Mouse (Mus musculus) kidney, embryonic 16.5 days (tissue): Measurements from ENCODE around the gene Rhox4f. TPM values are rescaled to one million over a fixed set of nuclear protein-coding genes. Genes with fewer than 3 reads are reported as not detected.
"Not testable (repeated sequence)": the region's sequence is repeated elsewhere in the genome, so short reads cannot be mapped to it uniquely, and the experiment has no call there.

ENCODE experiments used
- ATAC-seq: fragments of 200-750 bp; cut with Nextera tagmentation; 2 replicates; pipeline ENCODE4 v1.8.0; 2017; ENCODE audit warnings: moderate TSS enrichment; ENCODE audit not compliant: low FRiP score, low TSS enrichment
- H3K27ac ChIP-seq: fragments of 300-500 bp; sonication (generic); 2 replicates; pipeline ENCODE4 v1.5.1; 2014; ENCODE audit warnings: low read length
- H3K27me3 ChIP-seq: fragments of 300-500 bp; sonication (generic); 2 replicates; pipeline ENCODE4 v1.6.1; 2014; ENCODE audit warnings: low read length, control low read depth, mixed read lengths; ENCODE audit not compliant: insufficient read depth
- H3K36me3 ChIP-seq: fragments of 300-500 bp; sonication (generic); 2 replicates; pipeline ENCODE4 v1.6.1; 2014; ENCODE audit warnings: low read length, control low read depth, mixed read lengths; ENCODE audit not compliant: insufficient read depth
- H3K4me1 ChIP-seq: fragments of 300-500 bp; sonication (generic); 2 replicates; pipeline ENCODE4 v1.6.1; 2014; ENCODE audit warnings: low read length, control low read depth, mixed read lengths; ENCODE audit not compliant: insufficient read depth
- H3K4me2 ChIP-seq: fragments of 300-500 bp; sonication (generic); replicated peaks from 2 replicates; pipeline ENCODE4 v1.6.1; 2014; ENCODE audit warnings: low read depth, low read length
- H3K4me3 ChIP-seq: fragments of 300-500 bp; sonication (generic); 2 replicates; pipeline ENCODE4 v1.5.1; 2014; ENCODE audit warnings: mild to moderate bottlenecking, low read length
- H3K9ac ChIP-seq: fragments of 300-500 bp; sonication (generic); replicated peaks from 2 replicates; pipeline ENCODE4 v1.6.1; 2014; ENCODE audit warnings: low read length
- H3K9me3 ChIP-seq: fragments of 300-500 bp; sonication (generic); 2 replicates; pipeline ENCODE4 v1.6.1; 2016; ENCODE audit warnings: low read length, control low read depth
- WGBS: fragments of 180-500 bp; shearing (Covaris S2); extraction: QIAGEN DNeasy Blood & Tissue Kit; methylation state at CpG from one replicate; pipeline ENCODE4 v1.1.7; 2014; 5-methylcytosine and 5-hydroxymethylcytosine counted together
- polyA plus RNA-seq: library from polyadenylated mRNA; unstranded; fragments of >200 nt; fragmentation: Nextera tagmentation; extraction: Ambion mirVana; gene quantifications from 2 replicates; pipeline ENCODE4 v1.2.1, GENCODE M21; 2015

Rhox4f gene
- polyA plus RNA-seq = not detected in 2 replicates

GRCm38 (mm10) chrX:37607604-37608003, at the start of gene Rhox4f:
Rhox4f (minus strand) TSS chrX:37607704.
- H3K27ac ChIP-seq, H3K4me2 ChIP-seq, H3K36me3 ChIP-seq, H3K4me3 ChIP-seq, ATAC-seq, H3K27me3 ChIP-seq, H3K9me3 ChIP-seq, H3K4me1 ChIP-seq, H3K9ac ChIP-seq: not testable (repeated sequence)
- WGBS = 95% methylated on average over 15 of the region's 19 CpGs

- not testable (repeated sequence) for H3K36me3 ChIP-seq, H3K27ac ChIP-seq, H3K27me3 ChIP-seq, H3K4me3 ChIP-seq, H3K9me3 ChIP-seq, H3K4me2 ChIP-seq, H3K4me1 ChIP-seq, ATAC-seq, H3K9ac ChIP-seq
- WGBS = 94% methylated on average over 16 of the region's 20 CpGs
These were observed 43.7 kb upstream of the Rhox4f start, which contains the start of gene Rhox4g for GRCm38 (mm10) chrX:37651227-37651626. Rhox4g (minus strand) TSS chrX:37651327.

- not testable (repeated sequence) for H3K36me3 ChIP-seq, H3K4me2 ChIP-seq, H3K9me3 ChIP-seq, H3K27me3 ChIP-seq, H3K4me3 ChIP-seq, H3K9ac ChIP-seq, ATAC-seq, H3K4me1 ChIP-seq, H3K27ac ChIP-seq
- 86% methylated on average over 6 of the region's 6 CpGs for WGBS
These were observed 35.9 kb upstream of the Rhox4f start, which contains the start of gene Rhox2g for GRCm38 (mm10) chrX:37643370-37643769. Rhox2g (minus strand) TSS chrX:37643470.

GRCm38 (mm10) chrX:37628512-37628911, 21.0 kb upstream of the Rhox4f start, which contains the start of gene Rhox3g:
Rhox3g (minus strand) TSS chrX:37628612.
- not testable (repeated sequence) for H3K36me3 ChIP-seq, ATAC-seq, H3K9me3 ChIP-seq, H3K27ac ChIP-seq, H3K4me1 ChIP-seq, H3K4me2 ChIP-seq, H3K9ac ChIP-seq, H3K27me3 ChIP-seq, H3K4me3 ChIP-seq
- WGBS = 91% methylated on average over 2 of the region's 2 CpGs

- not testable (repeated sequence) for ATAC-seq, H3K4me2 ChIP-seq, H3K9ac ChIP-seq, H3K27ac ChIP-seq, H3K9me3 ChIP-seq, H3K36me3 ChIP-seq, H3K27me3 ChIP-seq, H3K4me1 ChIP-seq, H3K4me3 ChIP-seq
These were observed 26.8 kb downstream of the Rhox4f start, which contains the start of gene Rhox3f for GRCm38 (mm10) chrX:37580692-37581091. Rhox3f (plus strand) TSS chrX:37580992.

- ATAC-seq, H3K4me3 ChIP-seq, H3K4me1 ChIP-seq, H3K27me3 ChIP-seq, H3K9ac ChIP-seq, H3K9me3 ChIP-seq, H3K4me2 ChIP-seq, H3K27ac ChIP-seq, H3K36me3 ChIP-seq: not testable (repeated sequence)
- WGBS = 25% methylated on average over 2 of the region's 2 CpGs
These were observed 34.9 kb downstream of the Rhox4f start for GRCm38 (mm10) chrX:37572638-37573037.

GRCm38 (mm10) chrX:37571105-37571504, 36.4 kb downstream of the Rhox4f start, which contains the start of gene Rhox2f:
Rhox2f (plus strand) TSS chrX:37571405.
- not testable (repeated sequence) for H3K27ac ChIP-seq, H3K9me3 ChIP-seq, H3K36me3 ChIP-seq, ATAC-seq, H3K4me2 ChIP-seq, H3K4me1 ChIP-seq, H3K9ac ChIP-seq, H3K27me3 ChIP-seq, H3K4me3 ChIP-seq
- 97% methylated on average over 6 of the region's 8 CpGs for WGBS

GRCm38 (mm10) chrX:37557112-37557511, 50.4 kb downstream of the Rhox4f start, which contains the start of gene Rhox4e:
Rhox4e (plus strand) TSS chrX:37557412.
- 83% methylated on average over 9 of the region's 18 CpGs for WGBS
- H3K4me3 ChIP-seq, H3K27ac ChIP-seq, H3K27me3 ChIP-seq, H3K36me3 ChIP-seq, ATAC-seq, H3K4me2 ChIP-seq, H3K9ac ChIP-seq, H3K4me1 ChIP-seq, H3K9me3 ChIP-seq: not testable (repeated sequence)

Other genes with a start within 250 kb of the Rhox4f start
- gene Rhox3a2, start 227.7 kb downstream of the Rhox4f start, polyA plus RNA-seq = not detected in 2 replicates
- not detected in 2 replicates for gene Rhox4a2, start 216.9 kb downstream of the Rhox4f start, polyA plus RNA-seq
- not detected in 2 replicates for gene Rhox2b, start 195.6 kb downstream of the Rhox4f start, polyA plus RNA-seq
- gene Rhox4b, start 175.2 kb downstream of the Rhox4f start, polyA plus RNA-seq = not detected in 2 replicates
- gene Rhox2c, start 154.0 kb downstream of the Rhox4f start, polyA plus RNA-seq = not detected in 2 replicates
- gene Rhox3c, start 149.1 kb downstream of the Rhox4f start, polyA plus RNA-seq = not detected in 2 replicates
- gene Rhox4c, start 127.4 kb downstream of the Rhox4f start, polyA plus RNA-seq = not detected in 2 replicates
- not detected in 2 replicates for gene Rhox2d, start 114.3 kb downstream of the Rhox4f start, polyA plus RNA-seq
- gene Rhox4d, start 93.3 kb downstream of the Rhox4f start, polyA plus RNA-seq = not detected in 2 replicates
- not detected in 2 replicates for gene Rhox2e, start 77.3 kb downstream of the Rhox4f start, polyA plus RNA-seq
- not detected in 2 replicates for gene Rhox3e, start 65.7 kb downstream of the Rhox4f start, polyA plus RNA-seq
- not detected in 2 replicates for gene Rhox4e, start 50.3 kb downstream of the Rhox4f start, polyA plus RNA-seq
- not detected in 2 replicates for gene Rhox2f, start 36.3 kb downstream of the Rhox4f start, polyA plus RNA-seq
- gene Rhox3f, start 26.7 kb downstream of the Rhox4f start, polyA plus RNA-seq = not detected in 2 replicates
- gene Rhox3g, start 20.9 kb upstream of the Rhox4f start, polyA plus RNA-seq = not detected in 2 replicates
- not detected in 2 replicates for gene Rhox2g, start 35.8 kb upstream of the Rhox4f start, polyA plus RNA-seq
- gene Rhox4g, start 43.6 kb upstream of the Rhox4f start, polyA plus RNA-seq = not detected in 2 replicates
- not detected in 2 replicates for gene Rhox3h, start 61.1 kb upstream of the Rhox4f start, polyA plus RNA-seq
- not detected in 2 replicates for gene Rhox2h, start 65.6 kb upstream of the Rhox4f start, polyA plus RNA-seq
- gene Rhox5, start 197.1 kb upstream of the Rhox4f start, polyA plus RNA-seq = 0.90 and 1.6 TPM in 2 replicates
- not detected in 2 replicates for gene Rhox6, start 219.2 kb upstream of the Rhox4f start, polyA plus RNA-seq
- gene Rhox7a, start 224.0 kb upstream of the Rhox4f start, polyA plus RNA-seq = not detected in 2 replicates